Mouse (Mus musculus) liver, embryonic 13.5 days (tissue): Measurements from ENCODE around the gene Dars. TPM values are rescaled to one million over a fixed set of nuclear protein-coding genes. Genes with fewer than 3 reads are reported as not detected.
"Not testable (repeated sequence)": the region's sequence is repeated elsewhere in the genome, so short reads cannot be mapped to it uniquely, and the experiment has no call there.

Source experiments
- ATAC-seq: fragments of 200-750 bp; cut with Nextera tagmentation; 2 replicates; pipeline ENCODE4 v1.8.0; 2017; ENCODE audit warnings: low read depth, mild to moderate bottlenecking, moderate number of reproducible peaks, moderate library complexity
- DNase-seq: peaks from one replicate; pipeline ENCODE4 v3.0.0; 2022
- H3K27ac ChIP-seq: fragments of 300-500 bp; sonication (generic); 2 replicates; pipeline ENCODE4 v1.5.1; 2015; ENCODE audit warnings: moderate library complexity, mild to moderate bottlenecking, inconsistent platforms
- H3K27me3 ChIP-seq: fragments of 300-500 bp; sonication (generic); 2 replicates; pipeline ENCODE4 v1.6.1; 2015; ENCODE audit warnings: mild to moderate bottlenecking, inconsistent platforms
- H3K36me3 ChIP-seq: fragments of 300-500 bp; sonication (generic); 2 replicates; pipeline ENCODE4 v1.6.1; 2015; ENCODE audit warnings: mild to moderate bottlenecking, inconsistent platforms
- H3K4me1 ChIP-seq: fragments of 300-500 bp; sonication (generic); replicated peaks from 2 replicates; pipeline ENCODE4 v1.6.1; 2015; ENCODE audit warnings: inconsistent platforms
- H3K4me2 ChIP-seq: fragments of 300-500 bp; sonication (generic); 2 replicates; pipeline ENCODE4 v1.6.1; 2015; ENCODE audit warnings: inconsistent platforms, mild to moderate bottlenecking, moderate library complexity
- H3K4me3 ChIP-seq: fragments of 300-500 bp; sonication (generic); replicated peaks from 2 replicates; pipeline ENCODE4 v1.5.1; 2015; ENCODE audit warnings: mild to moderate bottlenecking, inconsistent platforms
- H3K9ac ChIP-seq: fragments of 300-500 bp; sonication (generic); 2 replicates; pipeline ENCODE4 v1.6.1; 2015; ENCODE audit warnings: mild to moderate bottlenecking, inconsistent platforms
- H3K9me3 ChIP-seq: fragments of 300-500 bp; sonication (generic); replicated peaks from 2 replicates; pipeline ENCODE4 v1.6.1; 2016; ENCODE audit warnings: inconsistent platforms
- WGBS: fragments of 180-500 bp; shearing (Covaris S2); methylation state at CpG from one replicate; pipeline ENCODE4 v1.1.7; 2015; ENCODE audit not compliant: insufficient replicate concordance; 5-methylcytosine and 5-hydroxymethylcytosine counted together
- polyA plus RNA-seq: library from polyadenylated mRNA; unstranded; fragments of >200 nt; fragmentation: Nextera tagmentation; extraction: Ambion mirVana; gene quantifications from 2 replicates; pipeline ENCODE4 v1.2.1, GENCODE M21; 2015

The Dars gene
- polyA plus RNA-seq, 1 experiment from 2014 or later: 130 TPM

- H3K9ac ChIP-seq: no peak overlapping the region
- no peaks in the 10 kb centered on the region for H3K9me3 ChIP-seq
- peak; percentile 18; the same call in 1 of the 2 replicates for ATAC-seq
- WGBS: 85% methylated on average over 1 of the region's 1 CpGs
- H3K27me3 ChIP-seq: no peaks in the 10 kb centered on the region
- DNase-seq: no peak
- peaks cover 13% of the 10 kb centered on the region for H3K4me1 ChIP-seq
- peaks cover 89% of the 10 kb centered on the region for H3K36me3 ChIP-seq
- H3K4me3 ChIP-seq: no peak overlapping the region
- H3K27ac ChIP-seq: no peak overlapping the region
- H3K4me2 ChIP-seq: no peak overlapping the region
Observed at GRCm38 (mm10) chr1:128330313-128330712, 86.9 kb downstream of the Dars start.

- peaks cover 23% of the 10 kb centered on the region for H3K4me1 ChIP-seq
- ATAC-seq (no peak), DNase-seq (no peak)
- H3K9me3 ChIP-seq: no peaks in the 10 kb centered on the region
- H3K27ac ChIP-seq: no peak within 1 kb of the TSS
- H3K27me3 ChIP-seq: no peaks in the 10 kb centered on the region
- 79% methylated on average over 3 of the region's 3 CpGs for WGBS
- H3K36me3 ChIP-seq: peaks cover 72% of the 10 kb centered on the region
- H3K9ac ChIP-seq: no peak within 1 kb of the TSS
- H3K4me3 ChIP-seq: no peak within 1 kb of the TSS
- no peak within 1 kb of the TSS for H3K4me2 ChIP-seq
Observed at GRCm38 (mm10) chr1:128328218-128328617, 89.0 kb downstream of the Dars start, which contains the start of gene Lct. TSS of gene Lct (minus strand) at chr1:128328318.

- ATAC-seq (peak; percentile 71), DNase-seq (no peak)
- H3K9ac ChIP-seq: no peak overlapping the region
- H3K4me3 ChIP-seq: no peak overlapping the region
- H3K27me3 ChIP-seq: no peaks in the 10 kb centered on the region
- H3K36me3 ChIP-seq: peaks cover 61% of the 10 kb centered on the region
- H3K9me3 ChIP-seq: no peaks in the 10 kb centered on the region
- H3K4me1 ChIP-seq: peaks cover 26% of the 10 kb centered on the region
- WGBS: 30% methylated on average over 1 of the region's 1 CpGs
- no peak overlapping the region for H3K27ac ChIP-seq
- no peak overlapping the region for H3K4me2 ChIP-seq
Observed at GRCm38 (mm10) chr1:128327165-128327564, 90.0 kb downstream of the Dars start.

GRCm38 (mm10) chr1:128324776-128325175, 92.4 kb downstream of the Dars start:
- DNase-seq (no peak), ATAC-seq (no peak)
- Histone ChIP-seq H3K36me3 (peaks cover 37% of the 10 kb centered on the region), H3K9me3 (no peaks in the 10 kb centered on the region), H3K27me3 (no peaks in the 10 kb centered on the region), H3K9ac (no peak overlapping the region), H3K27ac (no peak overlapping the region), H3K4me2 (no peak overlapping the region), H3K4me1 (peaks cover 26% of the 10 kb centered on the region), H3K4me3 (no peak overlapping the region)
- 79% methylated on average over 2 of the region's 2 CpGs for WGBS

- Histone ChIP-seq H3K4me3 (no peak overlapping the region), H3K36me3 (peaks cover 21% of the 10 kb centered on the region), H3K27me3 (no peaks in the 10 kb centered on the region), H3K9ac (no peak overlapping the region), H3K27ac (no peak overlapping the region), H3K4me1 (peaks cover 26% of the 10 kb centered on the region), H3K9me3 (no peaks in the 10 kb centered on the region), H3K4me2 (no peak overlapping the region)
- WGBS: 64% methylated on average over 8 of the region's 8 CpGs
- ATAC-seq: peak; percentile 59
- DNase-seq: no peak
Observed at GRCm38 (mm10) chr1:128323026-128323643, 94.0 kb downstream of the Dars start.

GRCm38 (mm10) chr1:128319266-128319665, 97.9 kb downstream of the Dars start:
- WGBS: 75% methylated on average over 6 of the region's 6 CpGs

GRCm38 (mm10) chr1:128314665-128315064, 102.5 kb downstream of the Dars start:
- H3K4me3 ChIP-seq: no peak overlapping the region
- DNase-seq: no peak
- H3K27me3 ChIP-seq: no peaks in the 10 kb centered on the region
- H3K4me1 ChIP-seq: no peaks in the 10 kb centered on the region
- no peak overlapping the region for H3K27ac ChIP-seq
- 12% methylated on average over 4 of the region's 4 CpGs for WGBS
- no peaks in the 10 kb centered on the region for H3K36me3 ChIP-seq
- no peaks in the 10 kb centered on the region for H3K9me3 ChIP-seq
- H3K9ac ChIP-seq: no peak overlapping the region
- no peak for ATAC-seq
- H3K4me2 ChIP-seq: no peak overlapping the region

More at GRCm38 (mm10) chr1:128319266-128319665, 97.9 kb downstream of the Dars start:
- H3K9me3 ChIP-seq, ATAC-seq, DNase-seq, H3K27ac ChIP-seq, H3K9ac ChIP-seq, H3K36me3 ChIP-seq, H3K4me2 ChIP-seq, H3K4me3 ChIP-seq, H3K27me3 ChIP-seq: not testable (repeated sequence)
- peaks cover 13% of the 10 kb centered on the region for H3K4me1 ChIP-seq

Other genes with a start within 250 kb of the Dars start
- 43.1 and 44.6 TPM in 2 replicates for gene Ubxn4, start 173.4 kb downstream of the Dars start, polyA plus RNA-seq
- gene Lct, start 89.0 kb downstream of the Dars start, polyA plus RNA-seq: 0.02 TPM in 2 replicates
- gene Mcm6, start 57.7 kb downstream of the Dars start, polyA plus RNA-seq: 269 and 316 TPM in 2 replicates
- gene Cxcr4, start 174.9 kb upstream of the Dars start, polyA plus RNA-seq: 1.00 and 1.0 TPM in 2 replicates